Mouse (Mus musculus) ES-E14 (cell line): ENCODE results near the gene Vars. TPM values are rescaled to one million over a fixed set of nuclear protein-coding genes. Genes with fewer than 3 reads are reported as not detected.
A peak's percentile ranks its signal among the peaks of the same experiment; 100 is the strongest.

ENCODE experiments used
- DNase-seq: peaks from one replicate; pipeline ENCODE4 v3.0.0-alpha.2; 2013; ENCODE audit warnings: low read depth, low spot score
- H3K27ac ChIP-seq: 2 replicates; pipeline ENCODE4 v1.5.1; 2012; ENCODE audit warnings: low read depth, mild to moderate bottlenecking, low read length, moderate library complexity, mixed read lengths; ENCODE audit not compliant: poor library complexity, insufficient read depth, severe bottlenecking
- H3K36me3 ChIP-seq: 2 replicates; pipeline ENCODE4 v1.6.1; 2012; ENCODE audit warnings: mild to moderate bottlenecking, low read length, moderate library complexity, mixed read lengths; ENCODE audit not compliant: control insufficient read depth, poor library complexity, insufficient read depth, severe bottlenecking
- H3K4me1 ChIP-seq, 2 experiments: fragments of 150-350 bp in 1 of 2; sonication (generic) in 1 of 2; 2 replicates each; pipeline ENCODE4 v1.6.1; 2012; ENCODE audit warnings: low read length in 2 of 2, mild to moderate bottlenecking in 1 of 2, mixed read lengths in 1 of 2; ENCODE audit not compliant: control insufficient read depth in 2 of 2, insufficient read depth in 2 of 2, poor library complexity in 1 of 2
- H3K4me3 ChIP-seq, 2 experiments: fragments of 150-350 bp in 1 of 2; sonication (generic) in 1 of 2; 2 replicates each; pipeline ENCODE4 v1.5.1; 2012; ENCODE audit warnings: low read length in 2 of 2, low read depth in 1 of 2, mild to moderate bottlenecking in 1 of 2, mixed read lengths in 1 of 2; ENCODE audit not compliant: insufficient read depth in 1 of 2, poor library complexity in 1 of 2, severe bottlenecking in 1 of 2
- H3K9ac ChIP-seq: 2 replicates; pipeline ENCODE4 v1.6.1; 2012; ENCODE audit warnings: low read depth, mild to moderate bottlenecking, low read length, mixed read lengths; ENCODE audit not compliant: poor library complexity, insufficient read depth, severe bottlenecking
- H3K9me3 ChIP-seq: fragments of 150-350 bp; sonication (generic); 2 replicates; pipeline ENCODE4 v1.6.1; 2012; ENCODE audit warnings: low read depth, mild to moderate bottlenecking, low read length; ENCODE audit not compliant: control insufficient read depth, insufficient read depth
- CHD2 ChIP-seq: IDR thresholded peaks from 2 replicates; pipeline ENCODE4 v1.6.1; 2014; ENCODE audit warnings: mild to moderate bottlenecking, low read depth, low read length, inconsistent platforms
- HCFC1 ChIP-seq: IDR thresholded peaks from 2 replicates; pipeline ENCODE4 v1.6.1; 2012; ENCODE audit warnings: low read length, inconsistent platforms, borderline replicate concordance; ENCODE audit not compliant: insufficient read depth
- MAFK ChIP-seq: IDR thresholded peaks from 2 replicates; pipeline ENCODE4 v1.6.1; 2014; ENCODE audit warnings: mild to moderate bottlenecking, low read depth, low read length, inconsistent platforms; ENCODE audit not compliant: insufficient read depth
- ZC3H11A ChIP-seq: IDR thresholded peaks from 2 replicates; pipeline ENCODE4 v1.6.1; 2012; ENCODE audit warnings: low read depth, mild to moderate bottlenecking, inconsistent platforms, low read length, borderline replicate concordance
- ZNF384 ChIP-seq: IDR thresholded peaks from 2 replicates; pipeline ENCODE4 v1.6.1; 2012; ENCODE audit warnings: low read depth, low read length, inconsistent platforms
- in situ Hi-C, 2 experiments: fragments of 600-800 bp; cut with MboI; formaldehyde crosslinking; loops; one replicate each; pipeline ENCODE4 v1.15.1; 2025; ENCODE audit warnings: low sequenced_read_pairs in 2 of 2, inconsistent platforms in 1 of 2; ENCODE audit not compliant: unreplicated experiment in 2 of 2
- total RNA-seq: library from RNA; depleted of rRNA; stranded (reverse); fragments of 300-350 nt; gene quantifications from 2 replicates; pipeline ENCODE4 v1.2.3, GENCODE M21; 2012

The Vars gene
- total RNA-seq, 1 experiment: 303 TPM

DNA sequence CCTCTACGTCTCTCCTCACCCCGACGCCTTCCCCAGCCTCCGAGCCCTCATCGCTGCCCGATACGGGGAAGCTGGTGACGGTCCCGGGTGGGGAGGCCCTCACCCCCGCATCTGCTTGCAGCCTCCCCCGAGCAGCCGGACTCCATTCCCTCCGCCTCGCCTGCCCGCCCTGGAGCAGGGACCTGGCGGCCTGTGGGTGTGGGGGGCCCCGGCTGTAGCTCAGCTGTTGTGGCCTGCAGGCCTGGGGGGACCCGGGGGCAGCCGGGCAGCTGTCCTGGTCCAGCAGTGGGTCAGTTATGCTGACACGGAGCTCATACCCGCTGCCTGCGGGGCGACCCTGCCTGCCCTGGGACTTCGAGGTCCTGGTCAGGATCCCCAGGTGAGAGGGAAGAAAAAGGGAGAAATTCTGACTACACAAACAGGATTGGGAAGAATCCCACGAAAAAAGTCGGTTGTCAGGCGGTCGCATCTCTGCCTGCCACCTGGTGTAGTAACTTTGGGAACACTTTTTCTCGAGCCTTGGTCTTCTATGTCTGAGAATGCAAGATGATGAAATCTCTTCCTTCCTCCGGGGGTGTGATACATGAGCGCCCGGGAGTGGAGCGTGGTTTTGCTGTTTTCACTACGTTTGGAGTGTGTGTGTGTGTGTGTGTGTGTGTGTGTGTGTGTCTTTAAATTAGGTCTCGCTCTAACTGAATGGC, 815 bp downstream of the Vars start:
- H3K9ac ChIP-seq: peak overlapping the region; percentile 93
- H3K27ac ChIP-seq: peak overlapping the region; percentile 85
- DNase-seq: no peak
- H3K36me3 ChIP-seq: peaks cover 32% of the 10 kb centered on the region
- in situ Hi-C loops: loop anchor here in 1 of 2 experiments (25.0 kb wide), 1 partner anchor 111 kb away; the partner anchor contains the start of genes Csnk2b, Gpank1, Ly6g5b and Ly6g5c
- TF ChIP-seq MAFK: no peak
- no peak for TF ChIP-seq ZNF384
- no peak for TF ChIP-seq CHD2
- TF ChIP-seq HCFC1: no peak
- TF ChIP-seq ZC3H11A: no peak
- H3K9me3 ChIP-seq: no peaks in the 10 kb centered on the region
- peak overlapping the region; percentile 69 to 80 for H3K4me3 ChIP-seq
- peaks cover 13 to 22% of the 10 kb centered on the region in 2 experiments for H3K4me1 ChIP-seq

DNA sequence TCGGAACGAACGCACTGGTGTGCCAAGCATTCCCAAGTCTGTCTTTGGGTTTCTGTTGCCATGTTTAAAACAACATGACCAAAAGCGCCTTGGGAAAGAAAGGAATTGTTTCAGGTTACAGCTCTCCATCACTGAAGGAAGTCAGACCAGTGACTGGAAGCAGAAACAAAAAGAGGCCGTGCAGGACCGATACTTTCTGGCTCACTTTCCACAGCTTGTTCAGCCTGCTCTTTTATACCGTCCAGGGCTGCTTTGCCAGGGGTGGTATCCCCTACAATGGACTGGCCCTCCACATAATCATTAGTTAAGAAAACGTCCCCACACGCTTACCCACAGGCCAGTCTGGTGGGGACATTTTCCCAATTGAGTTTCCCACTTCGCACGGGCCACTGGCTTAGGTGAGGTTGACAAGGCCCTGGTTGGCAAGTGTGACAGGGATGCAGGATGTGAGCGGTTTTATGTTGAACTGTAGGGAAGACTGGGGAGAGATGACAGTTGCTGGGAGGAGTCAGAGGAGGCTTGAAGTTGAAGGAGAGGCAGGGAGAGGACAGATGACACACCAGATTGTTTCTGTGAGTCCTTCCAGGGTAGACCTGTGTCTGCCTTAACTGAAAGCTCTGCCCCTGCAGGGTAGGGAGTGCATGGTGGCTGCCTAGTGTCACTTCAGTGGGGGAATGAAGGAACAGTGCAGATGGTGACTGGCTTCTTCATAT, 1.5 kb downstream of the Vars start:
- no peak for DNase-seq
- no peak overlapping the region for H3K27ac ChIP-seq
- peak overlapping the region; percentile 93 for H3K9ac ChIP-seq
- H3K9me3 ChIP-seq: no peaks in the 10 kb centered on the region
- H3K4me3 ChIP-seq: peak overlapping the region; percentile 69 to 80
- in situ Hi-C loops: loop anchor here in 1 of 2 experiments (25.0 kb wide), 1 partner anchor 110 kb away; the partner anchor contains the start of genes Csnk2b, Gpank1, Ly6g5b and Ly6g5c
- peaks cover 11 to 19% of the 10 kb centered on the region in 2 experiments for H3K4me1 ChIP-seq
- H3K36me3 ChIP-seq: peaks cover 35% of the 10 kb centered on the region
- TF ChIP-seq CHD2 (no peak), ZC3H11A (no peak), HCFC1 (no peak)

DNA sequence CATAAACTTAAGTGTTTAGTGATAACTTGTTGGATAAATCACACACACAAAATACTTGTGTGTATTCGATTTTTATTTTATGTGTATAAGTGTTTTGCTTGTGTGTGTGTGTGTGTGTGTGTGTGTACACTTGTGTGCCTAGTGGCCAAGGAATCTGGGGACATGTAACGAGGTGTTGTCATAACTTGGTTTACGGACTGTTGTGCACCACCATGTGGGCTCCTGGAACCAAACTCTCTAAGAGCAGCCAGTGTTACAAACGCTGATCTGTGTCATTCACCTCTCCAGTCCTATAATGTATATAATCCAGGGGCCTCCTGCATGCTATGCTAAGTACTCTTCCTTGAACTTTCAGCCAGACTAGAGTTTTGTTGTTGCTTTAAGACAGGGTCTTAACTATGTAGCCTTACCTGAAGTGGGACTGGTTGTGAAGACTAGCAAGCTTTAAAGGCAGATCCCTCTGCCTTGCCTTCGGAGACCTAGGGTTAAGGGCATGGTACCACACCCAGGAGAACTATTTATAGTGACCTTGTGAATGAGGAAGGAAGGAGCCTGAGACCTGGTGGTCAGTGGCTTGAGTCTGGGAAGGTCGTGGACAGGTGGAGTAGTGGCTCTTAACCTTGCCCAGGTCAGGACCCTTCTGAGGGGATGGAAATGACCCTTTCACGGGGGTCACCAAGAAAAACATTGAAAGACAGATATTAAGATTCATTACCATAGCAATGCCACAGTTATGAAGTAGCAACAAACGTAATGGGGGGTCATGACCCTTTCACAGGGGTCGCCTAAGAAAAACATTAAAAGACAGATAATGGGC, 2.4 kb downstream of the Vars start:
- TF ChIP-seq HCFC1 (no peak), ZC3H11A (no peak), ZNF384 (no peak), MAFK (no peak), CHD2 (no peak)
- Histone ChIP-seq H3K9ac (no peak overlapping the region; the same call in 1 of the 2 replicates), H3K9me3 (no peaks in the 10 kb centered on the region), H3K4me3 (peak overlapping the region in 1 of 2 experiments; percentile 69; a peak in 2 of 4 replicates), H3K4me1 (peaks cover 11 to 19% of the 10 kb centered on the region in 2 experiments), H3K27ac (no peak overlapping the region), H3K36me3 (peaks cover 36% of the 10 kb centered on the region)
- in situ Hi-C loops: loop anchor here in 1 of 2 experiments (25.0 kb wide), 1 partner anchor 109 kb away; the partner anchor contains the start of genes Csnk2b, Gpank1, Ly6g5b and Ly6g5c
- DNase-seq: no peak

DNA sequence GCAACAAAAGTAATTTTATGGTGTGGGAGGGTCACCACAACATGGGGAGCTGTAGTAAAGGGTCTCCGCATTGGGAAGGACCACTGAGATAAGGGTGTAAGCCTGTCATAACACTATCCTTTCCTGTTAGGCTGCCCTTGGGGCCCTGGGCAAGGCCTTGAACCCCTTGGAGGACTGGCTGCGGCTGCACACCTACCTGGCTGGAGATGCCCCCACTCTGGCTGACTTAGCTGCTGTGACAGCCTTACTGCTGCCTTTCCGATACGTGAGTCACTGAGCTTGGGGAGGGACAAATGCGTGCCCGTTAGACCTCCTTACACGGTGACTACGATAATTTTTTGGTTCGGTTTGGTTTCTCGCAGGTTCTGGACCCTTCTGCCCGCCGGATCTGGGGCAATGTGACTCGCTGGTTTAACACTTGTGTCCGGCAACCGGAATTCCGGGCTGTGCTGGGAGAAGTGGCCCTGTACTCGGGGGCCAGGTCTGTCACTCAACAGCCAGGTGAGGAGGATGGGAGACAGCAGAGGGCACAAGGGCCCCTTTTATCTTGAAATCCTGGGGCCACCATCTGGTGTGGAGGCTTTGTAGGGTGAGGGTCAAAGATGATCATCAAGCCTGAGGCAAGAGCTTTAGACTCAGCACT, 3.4 kb downstream of the Vars start:
- peaks cover 37% of the 10 kb centered on the region for H3K36me3 ChIP-seq
- H3K4me1 ChIP-seq: peaks cover 10 to 15% of the 10 kb centered on the region in 2 experiments
- no peak overlapping the region for H3K4me3 ChIP-seq
- H3K9ac ChIP-seq: no peak overlapping the region; the same call in 1 of the 2 replicates
- in situ Hi-C loops: loop anchor here in 1 of 2 experiments (25.0 kb wide), 1 partner anchor 108 kb away; the partner anchor contains the start of genes Csnk2b, Gpank1, Ly6g5b and Ly6g5c
- no peak overlapping the region for H3K27ac ChIP-seq
- H3K9me3 ChIP-seq: no peaks in the 10 kb centered on the region
- no peak for DNase-seq
- TF ChIP-seq HCFC1: no peak
- no peak for TF ChIP-seq ZC3H11A
- no peak for TF ChIP-seq MAFK
- no peak for TF ChIP-seq CHD2
- TF ChIP-seq ZNF384: no peak
